8 mouse cellular contexts compared by ENCODE assay signal in the genomic region with DNA sequence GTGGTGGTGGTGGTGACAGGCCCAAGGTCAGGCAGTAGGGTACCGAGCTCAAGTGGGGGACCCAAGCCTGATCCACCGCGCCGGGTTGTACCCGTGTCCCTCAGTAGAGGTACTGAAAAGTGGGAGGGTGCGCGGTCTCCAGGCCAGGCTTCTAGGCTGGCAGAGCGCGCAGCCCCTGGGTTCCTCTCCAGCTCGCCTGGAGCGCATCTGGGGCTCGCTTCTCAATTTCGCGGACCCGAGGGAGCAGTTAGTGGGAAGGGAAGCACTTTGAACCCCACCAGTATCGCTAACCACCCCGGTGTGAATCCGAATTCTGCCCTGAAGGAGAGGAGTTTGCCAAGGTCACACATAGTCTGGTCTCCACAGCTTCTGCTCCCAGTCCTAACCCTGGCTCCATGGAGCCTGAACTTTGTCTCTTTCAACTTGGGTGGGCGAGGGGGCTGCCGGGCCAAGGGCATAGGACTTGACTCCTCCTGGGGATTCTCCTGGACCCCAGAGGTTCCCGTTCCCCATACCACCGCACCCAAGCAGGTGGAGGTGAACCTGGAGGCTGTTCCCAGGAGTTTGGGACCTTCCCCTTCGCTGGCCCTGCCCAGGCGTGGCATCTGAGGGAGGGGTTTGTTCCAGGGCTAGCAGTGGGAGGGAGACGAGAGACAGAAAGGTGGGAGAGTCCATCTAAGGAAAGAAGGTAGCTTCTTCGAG. TPM values are rescaled to one million over a fixed set of nuclear protein-coding genes. Genes with fewer than 3 reads are reported as not detected.
DNase-seq lines count a peak whose midpoint lies in the region; ATAC-seq and TF ChIP-seq lines count a peak whose summit lies in the region.
"Had no signal": no experiment of that assay in that cellular context is flagged by ENCODE, and none has a peak within 500 bp of the region (broad histone marks: within the 10 kb centered on the region; RNA-seq: fewer than 3 reads in every experiment).

No protein-coding gene starts in this region.

- no peaks in the 10 kb centered on the region for H3K36me3 ChIP-seq in forebrain, embryonic 13.5 days (ENCODE audit: poor library complexity, severe bottlenecking)

- WGBS in forebrain, embryonic 13.5 days = 3% methylated on average over 26 of the region's 26 CpGs
- 10% methylated on average over 26 of the region's 26 CpGs for WGBS in olfactory bulb, adult 2 months

- H3K4me2 ChIP-seq in forebrain, embryonic 13.5 days = peak overlapping the region; percentile 91

- ATAC-seq in forebrain, embryonic 13.5 days = no peak
- no peak for ATAC-seq in CD4-positive, CD25-positive, alpha-beta regulatory T cell, adult 4 months

- H3K27me3 ChIP-seq in forebrain, embryonic 13.5 days = peaks cover 58% of the 10 kb centered on the region

- H3K27ac ChIP-seq in forebrain, embryonic 13.5 days = no peak overlapping the region
- H3K27ac ChIP-seq in olfactory bulb, adult 2 months (ENCODE audit: insufficient read depth, low read depth, low read length) = no peak overlapping the region
- H3K27ac ChIP-seq: liver, embryonic 14.5 days had no signal

- DNase-seq in ES-CJ7 (ENCODE audit: low read depth, low spot score) = peak; percentile 28
- DNase-seq in ZHBTc4 (ENCODE audit: low read depth, low spot score) = peak; percentile 33
- DNase-seq in kidney, postnatal 14 days = peak; percentile 22
- DNase-seq in layer of hippocampus, postnatal 36 days = no peak

- no peak for TF ChIP-seq POLR2A in olfactory bulb, adult 2 months (IDR thresholded peaks at IDR 0.05; ENCODE audit: insufficient read depth, low read depth, low read length)

- H3K4me1 ChIP-seq in forebrain, embryonic 13.5 days = peaks cover 22% of the 10 kb centered on the region
- H3K4me1 ChIP-seq in olfactory bulb, adult 2 months (ENCODE audit: control insufficient read depth, insufficient read depth, low read length) = peaks cover 29% of the 10 kb centered on the region

- peak overlapping the region; percentile 68 for H3K4me3 ChIP-seq in forebrain, embryonic 13.5 days
- peak overlapping the region; percentile 84 for H3K4me3 ChIP-seq in olfactory bulb, adult 2 months (ENCODE audit: insufficient read depth, low read depth, low read length)

- no peak for TF ChIP-seq CTCF in olfactory bulb, adult 2 months (IDR thresholded peaks at IDR 0.05; ENCODE audit: insufficient read depth, low read depth, low read length)

- H3K9me3 ChIP-seq in forebrain, embryonic 13.5 days (replicated peaks) = no peaks in the 10 kb centered on the region

- no peak overlapping the region for H3K9ac ChIP-seq in forebrain, embryonic 13.5 days
- H3K9ac ChIP-seq: liver, embryonic 14.5 days had no signal

RNA-seq across cellular contexts. Expression of a gene that starts 1.3 kb away (rescaled TPM):
- 1.6 and 1.9 TPM in 2 replicates for polyA plus RNA-seq in forebrain, embryonic 13.5 days (2015; fragmentation: Nextera tagmentation; extraction: Ambion mirVana)
- not detected in 2 replicates for polyA plus RNA-seq in olfactory bulb, adult 2 months (2012; ENCODE audit: insufficient read depth, insufficient read length, low replicate concordance, missing spikeins)
- total RNA-seq in layer of hippocampus, postnatal 36 days (2021) = 100 to 1,000 TPM; 345 to 379 TPM
- polyA plus RNA-seq in CD4-positive, CD25-positive, alpha-beta regulatory T cell, adult 4 months (2017; shearing (Covaris generic)) = not detected

Comparison
In these comparisons a context has a peak if more than half of its experiments do, and no peak if none do; other contexts are left out.
1. DNase-seq: peak in ES-CJ7 (single experiment), ZHBTc4 (single experiment) and kidney, postnatal 14 days (single experiment); none in layer of hippocampus, postnatal 36 days (0 of 2).